Mouse (Mus musculus): ENCODE results near the gene Tst. TPM values are rescaled to one million over a fixed set of nuclear protein-coding genes. Genes with fewer than 3 reads are reported as not detected.

The Tst gene
- polyA plus RNA-seq, 1 experiment from 2014 or later = 51.9 TPM

DNA sequence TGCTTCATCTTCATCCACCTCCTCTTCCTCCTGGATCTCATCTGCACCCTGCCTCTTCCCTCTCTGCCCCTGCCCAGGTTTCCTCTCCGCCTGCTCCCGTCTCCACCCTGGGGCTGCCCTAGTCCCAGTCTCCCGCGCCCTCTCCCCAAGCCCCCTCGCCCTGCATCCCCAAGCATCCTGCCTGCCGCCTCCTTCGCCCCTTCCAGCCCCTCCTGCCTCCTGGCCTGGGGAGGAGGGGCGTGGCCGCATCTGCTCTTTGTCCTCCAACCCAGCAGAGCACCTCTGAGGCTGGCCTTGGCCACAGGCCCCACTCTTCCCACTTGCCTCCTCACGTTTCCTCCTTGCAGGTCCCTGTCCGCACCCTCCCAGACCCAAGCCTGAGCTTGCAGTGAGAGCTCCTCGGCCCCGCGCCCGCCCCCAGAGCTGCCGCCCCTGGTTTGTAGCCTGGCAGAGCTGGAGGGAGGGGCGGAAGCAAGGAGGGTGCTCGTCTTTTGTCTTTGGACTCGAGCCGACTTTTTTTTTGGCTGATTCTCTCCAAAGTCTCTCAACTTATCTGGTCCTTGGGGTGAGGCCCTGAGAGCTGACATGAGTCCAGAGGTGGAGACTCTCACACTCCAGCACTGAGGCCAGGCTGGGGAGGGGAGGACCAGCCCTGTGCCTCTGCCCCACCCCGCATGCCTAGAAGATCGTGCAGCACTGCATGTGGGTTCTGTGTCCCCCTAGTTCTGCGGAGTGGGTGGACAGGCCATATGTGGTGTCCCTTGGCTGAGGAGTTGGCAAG is 31.7 kb upstream of the Tst start:
- peak; percentile 55 for ATAC-seq (ENCODE audit: insufficient read depth)
- WGBS = 9% methylated on average over 22 of the region's 23 CpGs
- TF ChIP-seq CTCF (IDR thresholded peaks at IDR 0.05; ENCODE audit: low read depth) = no peak

DNA sequence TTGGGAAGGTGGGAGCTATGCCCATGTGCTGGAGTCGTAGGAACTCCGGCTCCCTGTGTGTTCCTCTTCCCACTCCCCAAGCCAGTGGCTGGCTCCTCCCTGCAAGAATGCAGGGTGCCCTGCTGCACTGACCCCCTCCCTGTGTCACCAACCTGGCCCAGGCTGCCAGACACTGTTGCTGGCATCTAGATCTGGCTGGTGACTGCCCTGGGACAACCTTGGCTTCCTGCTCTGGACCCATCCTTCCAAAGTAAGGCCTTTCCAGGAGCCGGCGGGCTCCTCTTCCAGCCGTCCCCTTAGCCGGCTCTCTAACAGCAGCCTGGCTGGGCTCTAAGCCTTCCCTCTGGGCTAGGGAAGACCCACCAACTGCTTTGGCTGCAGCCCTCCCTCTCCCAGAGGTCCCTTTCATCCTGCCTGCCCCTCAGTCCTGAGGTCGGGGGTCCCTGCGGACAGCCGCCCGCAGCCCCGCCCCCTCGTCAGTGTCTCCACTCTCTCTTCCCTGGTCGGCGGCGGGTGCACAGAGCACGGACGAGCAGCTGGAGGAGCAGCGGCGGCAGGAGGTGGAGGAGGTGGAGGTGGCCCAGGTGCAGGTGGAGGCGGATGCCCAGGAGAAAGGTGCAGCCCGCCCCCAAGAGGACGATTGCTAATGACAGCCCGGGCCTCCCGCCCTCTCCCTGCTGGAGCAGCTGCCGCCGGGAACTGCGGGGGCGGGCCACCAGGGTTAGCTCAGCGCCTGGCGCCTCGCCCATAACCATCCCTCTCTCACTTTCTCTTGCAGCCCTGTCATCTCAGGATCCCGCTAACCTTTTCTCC is 30.9 kb upstream of the Tst start:
- ATAC-seq (ENCODE audit: insufficient read depth) (peak; percentile 69), DNase-seq (peak; percentile 96)
- Histone ChIP-seq H3K4me2 (peak overlapping the region; percentile 68), H3K9ac (peak overlapping the region; percentile 50), H3K36me3 (ENCODE audit: insufficient read depth) (peaks cover 37% of the 10 kb centered on the region), H3K4me3 (ENCODE audit: low read depth, low read length) (peak overlapping the region; percentile 32), H3K27me3 (ENCODE audit: insufficient read depth, low read length) (no peaks in the 10 kb centered on the region), H3K27ac (ENCODE audit: low read depth) (peak overlapping the region; percentile 89), H3K9me3 (ENCODE audit: low read depth, low read length) (no peaks in the 10 kb centered on the region), H3K4me1 (ENCODE audit: insufficient read depth) (peaks cover 21% of the 10 kb centered on the region)
- TF ChIP-seq CTCF (IDR thresholded peaks at IDR 0.05; ENCODE audit: low read depth) = peak; percentile 57
- 11% methylated on average over 30 of the region's 32 CpGs for WGBS

More for the DNA sequence above, 31.7 kb upstream of the Tst start:
- Histone ChIP-seq H3K27me3 (ENCODE audit: insufficient read depth, low read length) (no peaks in the 10 kb centered on the region), H3K27ac (ENCODE audit: low read depth) (peak overlapping the region; percentile 89), H3K4me3 (ENCODE audit: low read depth, low read length) (peak overlapping the region; percentile 32; the same call in 1 of the 2 replicates), H3K36me3 (ENCODE audit: insufficient read depth) (peaks cover 31% of the 10 kb centered on the region), H3K9ac (peak overlapping the region; percentile 32), H3K4me2 (peak overlapping the region; percentile 68), H3K9me3 (ENCODE audit: low read depth, low read length) (no peaks in the 10 kb centered on the region), H3K4me1 (ENCODE audit: insufficient read depth) (peaks cover 21% of the 10 kb centered on the region)
- DNase-seq = peak; percentile 85

DNA sequence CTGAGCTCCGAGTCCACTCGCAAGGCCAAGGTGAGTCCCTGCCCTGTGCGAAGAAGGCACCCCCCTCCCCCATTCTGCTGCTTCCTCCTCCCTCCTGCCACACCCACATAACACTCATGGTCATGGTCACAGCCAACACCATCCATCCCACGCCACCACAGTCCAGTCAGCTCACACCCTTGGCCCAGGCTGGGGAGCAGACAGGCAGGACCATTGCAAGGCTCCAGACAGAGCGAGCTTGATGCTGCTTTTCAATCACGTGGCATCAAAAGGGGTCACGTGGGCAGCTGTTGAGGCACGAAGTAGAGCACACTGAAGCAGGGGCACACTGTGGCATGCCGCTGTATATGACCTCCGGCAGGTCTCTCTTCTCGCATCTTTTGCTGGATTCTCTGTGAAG is 30.0 kb upstream of the Tst start:
- no peaks in the 10 kb centered on the region for H3K9me3 ChIP-seq (ENCODE audit: low read depth, low read length)
- TF ChIP-seq CTCF (IDR thresholded peaks at IDR 0.05; ENCODE audit: low read depth) = no peak
- no peak overlapping the region for H3K4me3 ChIP-seq (ENCODE audit: low read depth, low read length)
- DNase-seq = no peak
- 79% methylated on average over 11 of the region's 11 CpGs for WGBS
- H3K9ac ChIP-seq = no peak overlapping the region
- H3K27ac ChIP-seq (ENCODE audit: low read depth) = no peak overlapping the region
- ATAC-seq (ENCODE audit: insufficient read depth) = no peak; the same call in 1 of the 2 replicates
- H3K4me1 ChIP-seq (ENCODE audit: insufficient read depth) = peaks cover 21% of the 10 kb centered on the region
- peaks cover 42% of the 10 kb centered on the region for H3K36me3 ChIP-seq (ENCODE audit: insufficient read depth)
- H3K27me3 ChIP-seq (ENCODE audit: insufficient read depth, low read length) = no peaks in the 10 kb centered on the region
- H3K4me2 ChIP-seq = no peak overlapping the region

DNA sequence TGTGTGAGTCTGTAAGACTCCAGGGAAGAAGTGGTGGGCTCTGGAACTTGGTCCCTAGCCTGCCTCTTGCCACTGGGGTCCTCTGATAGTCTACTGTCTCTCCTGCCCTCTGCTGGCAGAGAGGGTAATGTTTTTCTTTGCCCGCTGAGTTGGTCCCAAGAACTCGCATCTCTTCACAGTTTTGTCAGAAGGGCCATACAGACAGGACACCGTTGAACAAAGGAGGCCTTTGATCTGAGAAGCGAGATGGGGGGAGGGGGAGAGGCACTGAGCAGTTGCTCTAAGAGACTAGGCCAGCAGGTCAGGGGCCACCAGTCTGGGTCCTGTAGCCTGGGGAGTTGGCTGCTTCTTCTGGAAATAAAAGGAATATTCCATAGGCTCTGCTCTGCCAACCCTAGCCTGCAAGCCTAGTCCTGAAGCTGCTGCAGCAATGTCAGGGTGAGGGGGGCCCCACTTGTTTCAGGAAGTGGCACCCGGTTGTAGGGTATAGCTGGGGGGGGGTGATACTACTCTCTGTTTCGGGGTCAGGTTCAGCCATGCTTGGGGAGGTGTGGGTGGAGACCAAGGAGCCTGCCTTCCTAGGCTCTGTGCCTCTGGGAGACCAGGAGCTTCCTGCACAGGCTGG is 29.3 kb upstream of the Tst start:
- DNase-seq (peak; percentile 79), ATAC-seq (ENCODE audit: insufficient read depth) (no peak)
- H3K36me3 ChIP-seq (ENCODE audit: insufficient read depth) = peaks cover 42% of the 10 kb centered on the region
- peaks cover 21% of the 10 kb centered on the region for H3K4me1 ChIP-seq (ENCODE audit: insufficient read depth)
- H3K27me3 ChIP-seq (ENCODE audit: insufficient read depth, low read length) = no peaks in the 10 kb centered on the region
- H3K4me3 ChIP-seq (ENCODE audit: low read depth, low read length) = no peak overlapping the region
- no peak overlapping the region for H3K27ac ChIP-seq (ENCODE audit: low read depth)
- 31% methylated on average over 6 of the region's 6 CpGs for WGBS
- TF ChIP-seq CTCF (IDR thresholded peaks at IDR 0.05; ENCODE audit: low read depth) = peak; percentile 80
- no peak overlapping the region for H3K4me2 ChIP-seq
- no peaks in the 10 kb centered on the region for H3K9me3 ChIP-seq (ENCODE audit: low read depth, low read length)
- no peak overlapping the region for H3K9ac ChIP-seq

DNA sequence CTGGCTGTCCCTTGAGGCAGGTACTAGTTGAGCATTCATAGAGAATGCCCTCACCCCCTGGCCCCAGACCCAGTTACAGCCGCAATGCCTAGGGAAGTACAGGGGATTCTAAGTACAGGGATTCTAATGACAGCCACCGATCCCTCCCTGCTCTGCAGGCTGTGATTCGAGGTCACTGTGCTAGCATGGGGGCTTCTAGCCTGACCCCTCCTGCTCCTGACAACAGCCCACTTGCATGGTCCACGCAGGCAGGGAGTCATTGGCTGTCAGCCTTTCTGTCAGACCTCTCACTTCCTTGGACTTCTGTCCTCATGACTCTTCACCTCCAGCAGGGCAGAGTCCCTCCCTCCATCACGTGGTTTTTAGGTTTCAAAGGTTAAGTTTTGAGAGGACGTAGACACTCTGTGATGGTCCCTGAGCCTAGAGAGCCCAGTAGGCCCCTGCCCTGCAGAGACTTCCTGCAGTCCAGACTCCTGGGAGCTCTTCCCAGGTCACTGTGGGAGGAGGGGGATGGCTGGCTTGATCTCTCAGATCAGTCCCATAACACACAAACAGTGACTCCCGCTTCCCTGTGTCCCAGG is 25.9 kb upstream of the Tst start:
- no peak overlapping the region for H3K4me2 ChIP-seq
- no peak overlapping the region for H3K27ac ChIP-seq (ENCODE audit: low read depth)
- H3K36me3 ChIP-seq (ENCODE audit: insufficient read depth) = peaks cover 42% of the 10 kb centered on the region
- 71% methylated on average over 7 of the region's 7 CpGs for WGBS
- ATAC-seq (ENCODE audit: insufficient read depth) (no peak), DNase-seq (no peak)
- H3K9me3 ChIP-seq (ENCODE audit: low read depth, low read length) = no peaks in the 10 kb centered on the region
- H3K9ac ChIP-seq = no peak overlapping the region
- no peak overlapping the region for H3K4me3 ChIP-seq (ENCODE audit: low read depth, low read length)
- TF ChIP-seq CTCF (IDR thresholded peaks at IDR 0.05; ENCODE audit: low read depth) = no peak
- H3K27me3 ChIP-seq (ENCODE audit: insufficient read depth, low read length) = no peaks in the 10 kb centered on the region
- peaks cover 12% of the 10 kb centered on the region; the same call in 1 of the 2 replicates for H3K4me1 ChIP-seq (ENCODE audit: insufficient read depth)

DNA sequence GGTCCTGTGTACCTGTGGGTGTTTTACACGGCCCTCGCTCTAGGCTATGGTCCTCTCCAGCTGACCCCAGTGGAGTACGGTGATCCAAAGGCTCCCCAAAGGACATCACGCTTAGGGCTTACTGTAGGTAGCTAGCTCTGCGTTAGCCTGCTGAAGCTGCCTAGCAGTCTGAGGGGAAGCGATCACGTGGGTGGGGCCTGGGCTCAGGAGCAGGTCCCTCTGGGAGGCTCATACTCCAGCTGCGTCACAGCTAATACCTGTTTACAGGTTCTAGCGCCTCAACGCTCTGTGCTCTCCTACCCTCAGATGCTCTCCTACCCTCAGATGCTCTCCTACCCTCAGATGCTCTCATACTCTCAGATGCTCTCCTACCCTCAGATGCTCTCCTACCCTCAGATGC is 25.2 kb upstream of the Tst start:
- 85% methylated on average over 10 of the region's 10 CpGs for WGBS
- no peak overlapping the region for H3K9ac ChIP-seq
- peaks cover 6% of the 10 kb centered on the region; the same call in 1 of the 2 replicates for H3K4me1 ChIP-seq (ENCODE audit: insufficient read depth)
- no peak overlapping the region for H3K4me2 ChIP-seq
- H3K27me3 ChIP-seq (ENCODE audit: insufficient read depth, low read length) = no peaks in the 10 kb centered on the region
- no peak for ATAC-seq (ENCODE audit: insufficient read depth)
- no peak overlapping the region for H3K27ac ChIP-seq (ENCODE audit: low read depth)
- H3K9me3 ChIP-seq (ENCODE audit: low read depth, low read length) = no peaks in the 10 kb centered on the region
- no peak for DNase-seq
- no peak for TF ChIP-seq CTCF (IDR thresholded peaks at IDR 0.05; ENCODE audit: low read depth)
- H3K4me3 ChIP-seq (ENCODE audit: low read depth, low read length) = no peak overlapping the region
- H3K36me3 ChIP-seq (ENCODE audit: insufficient read depth) = peaks cover 36% of the 10 kb centered on the region

All from lung, embryonic 14.5 days (tissue).